Mouse (Mus musculus) embryonic facial prominence, embryonic 14.5 days (tissue): ENCODE data around the gene Upf1. TPM values are rescaled to one million over a fixed set of nuclear protein-coding genes. Genes with fewer than 3 reads are reported as not detected.
A peak's percentile ranks its signal among the peaks of the same experiment; 100 is the strongest.

Source experiments
- ATAC-seq: fragments of 200-750 bp; cut with Nextera tagmentation; 2 replicates; pipeline ENCODE4 v1.8.0; 2017; ENCODE audit warnings: low read depth, moderate number of reproducible peaks, moderate TSS enrichment
- DNase-seq: peaks from one replicate; pipeline ENCODE4 v3.0.0-alpha.2; 2015; ENCODE audit warnings: low spot score
- H3K27ac ChIP-seq: fragments of 300-500 bp; sonication (generic); replicated peaks from 2 replicates; pipeline ENCODE4 v1.5.1; 2014; ENCODE audit warnings: low read depth, mild to moderate bottlenecking, low read length, moderate library complexity
- H3K27me3 ChIP-seq: fragments of 300-500 bp; sonication (generic); replicated peaks from 2 replicates; pipeline ENCODE4 v1.6.1; 2014; ENCODE audit warnings: low read length; ENCODE audit not compliant: control insufficient read depth, insufficient read depth
- H3K36me3 ChIP-seq: fragments of 300-500 bp; sonication (generic); 2 replicates; pipeline ENCODE4 v1.6.1; 2014; ENCODE audit warnings: low read length, mixed read lengths; ENCODE audit not compliant: control insufficient read depth, insufficient read depth
- H3K4me1 ChIP-seq: fragments of 300-500 bp; sonication (generic); 2 replicates; pipeline ENCODE4 v1.6.1; 2014; ENCODE audit warnings: antibody characterized with exemption, low read length; ENCODE audit not compliant: control insufficient read depth, insufficient read depth
- H3K4me2 ChIP-seq: fragments of 300-500 bp; sonication (generic); 2 replicates; pipeline ENCODE4 v1.6.1; 2014; ENCODE audit warnings: low read depth, mild to moderate bottlenecking, low read length, moderate library complexity, mixed read lengths
- H3K4me3 ChIP-seq: fragments of 300-500 bp; sonication (generic); 2 replicates; pipeline ENCODE4 v1.5.1; 2014; ENCODE audit warnings: low read depth, mild to moderate bottlenecking, low read length
- H3K9ac ChIP-seq: fragments of 300-500 bp; sonication (generic); 2 replicates; pipeline ENCODE4 v1.6.1; 2014; ENCODE audit warnings: low read depth, mild to moderate bottlenecking, low read length, moderate library complexity, mixed read lengths
- H3K9me3 ChIP-seq: fragments of 300-500 bp; sonication (generic); 2 replicates; pipeline ENCODE4 v1.6.1; 2016; ENCODE audit warnings: low read length; ENCODE audit not compliant: control insufficient read depth
- WGBS: fragments of 180-500 bp; shearing (Covaris S2); extraction: QIAGEN DNeasy Blood & Tissue Kit; methylation state at CpG from one replicate; pipeline ENCODE4 v1.1.7; 2014; 5-methylcytosine and 5-hydroxymethylcytosine counted together
- polyA plus RNA-seq: library from polyadenylated mRNA; unstranded; fragments of >200 nt; fragmentation: Nextera tagmentation; extraction: Ambion mirVana; gene quantifications from 2 replicates; pipeline ENCODE4 v1.2.1, GENCODE M21; 2014

The Upf1 gene
- polyA plus RNA-seq, result 18.9 and 19.1 TPM in 2 replicates

- H3K9me3 ChIP-seq, result no peaks in the 10 kb centered on the region
- under 1% methylated on average over 23 of the region's 69 CpGs for WGBS
- ATAC-seq, result peak; percentile 93
- peak; percentile 99 for DNase-seq
- H3K4me2 ChIP-seq, result peak within 1 kb of the TSS; percentile 100
- H3K4me1 ChIP-seq, result peaks cover 26% of the 10 kb centered on the region
- H3K27ac ChIP-seq, result peak within 1 kb of the TSS; percentile 86
- H3K9ac ChIP-seq, result peak within 1 kb of the TSS; percentile 98
- H3K27me3 ChIP-seq, result no peaks in the 10 kb centered on the region
- H3K4me3 ChIP-seq, result peak within 1 kb of the TSS; percentile 100
- peaks cover 12% of the 10 kb centered on the region for H3K36me3 ChIP-seq
Observed at GRCm38 (mm10) chr8:70353194-70353817, at the start of gene Upf1. Gene Upf1 (minus strand): TSS chr8:70353278.

- DNase-seq, result no peak
- 83% methylated on average over 16 of the region's 16 CpGs for WGBS
- ATAC-seq, result no peak
- Histone ChIP-seq H3K27me3 (no peaks in the 10 kb centered on the region), H3K9me3 (no peaks in the 10 kb centered on the region), H3K4me2 (no peak overlapping the region), H3K4me3 (no peak overlapping the region), H3K9ac (no peak overlapping the region), H3K36me3 (peaks cover 21% of the 10 kb centered on the region), H3K27ac (no peak overlapping the region), H3K4me1 (no peaks in the 10 kb centered on the region)
Observed at GRCm38 (mm10) chr8:70397611-70398563, 44.8 kb upstream of the Upf1 start.

- Histone ChIP-seq H3K4me1 (no peaks in the 10 kb centered on the region), H3K27me3 (no peaks in the 10 kb centered on the region), H3K9me3 (no peaks in the 10 kb centered on the region), H3K36me3 (peaks cover 34% of the 10 kb centered on the region), H3K9ac (0 out of 2 replicates have a peak overlapping the region, but pooled peaks have one; percentile 45), H3K4me2 (no peak overlapping the region), H3K4me3 (no peak overlapping the region), H3K27ac (0 out of 2 replicates have a peak overlapping the region, but pooled peaks have one; percentile 10)
- DNase-seq, result no peak
- no peak for ATAC-seq
- 71% methylated on average over 5 of the region's 5 CpGs for WGBS
Observed at GRCm38 (mm10) chr8:70396184-70396583, 43.1 kb upstream of the Upf1 start.

- Histone ChIP-seq H3K9ac (no peak overlapping the region), H3K36me3 (peaks cover 39% of the 10 kb centered on the region), H3K4me1 (no peaks in the 10 kb centered on the region), H3K27me3 (no peaks in the 10 kb centered on the region), H3K4me2 (no peak overlapping the region), H3K9me3 (no peaks in the 10 kb centered on the region), H3K27ac (0 out of 2 replicates have a peak overlapping the region, but pooled peaks have one; percentile 10), H3K4me3 (no peak overlapping the region)
- ATAC-seq, result no peak
- DNase-seq, result no peak
- WGBS, result 81% methylated on average over 5 of the region's 5 CpGs
Observed at GRCm38 (mm10) chr8:70395649-70396048, 42.6 kb upstream of the Upf1 start.

GRCm38 (mm10) chr8:70394269-70394998, 41.4 kb upstream of the Upf1 start:
- no peak overlapping the region for H3K4me3 ChIP-seq
- peaks cover 38% of the 10 kb centered on the region for H3K36me3 ChIP-seq
- ATAC-seq (peak; percentile 38), DNase-seq (no peak)
- no peaks in the 10 kb centered on the region for H3K27me3 ChIP-seq
- H3K9me3 ChIP-seq, result no peaks in the 10 kb centered on the region
- no peak overlapping the region for H3K4me2 ChIP-seq
- WGBS, result 67% methylated on average over 8 of the region's 8 CpGs
- no peak overlapping the region for H3K9ac ChIP-seq
- no peak overlapping the region for H3K27ac ChIP-seq
- no peaks in the 10 kb centered on the region for H3K4me1 ChIP-seq

GRCm38 (mm10) chr8:70393087-70393486, 40.0 kb upstream of the Upf1 start:
- Histone ChIP-seq H3K36me3 (peaks cover 48% of the 10 kb centered on the region), H3K4me3 (no peak overlapping the region), H3K9me3 (no peaks in the 10 kb centered on the region), H3K4me2 (no peak overlapping the region), H3K4me1 (no peaks in the 10 kb centered on the region), H3K27ac (no peak overlapping the region), H3K27me3 (no peaks in the 10 kb centered on the region), H3K9ac (no peak overlapping the region)
- ATAC-seq (no peak), DNase-seq (no peak)
- WGBS, result 85% methylated on average over 5 of the region's 5 CpGs

- Histone ChIP-seq H3K36me3 (peaks cover 76% of the 10 kb centered on the region), H3K9me3 (no peaks in the 10 kb centered on the region), H3K4me1 (no peaks in the 10 kb centered on the region), H3K4me3 (no peak overlapping the region), H3K27ac (no peak overlapping the region), H3K4me2 (no peak overlapping the region), H3K9ac (no peak overlapping the region), H3K27me3 (no peaks in the 10 kb centered on the region)
- DNase-seq (no peak), ATAC-seq (no peak)
- 97% methylated on average over 2 of the region's 2 CpGs for WGBS
Observed at GRCm38 (mm10) chr8:70389678-70390077, 36.6 kb upstream of the Upf1 start.

- ATAC-seq, result peak; percentile 75
Observed at GRCm38 (mm10) chr8:70383287-70383686, 30.2 kb upstream of the Upf1 start.

More at GRCm38 (mm10) chr8:70383287-70383686, 30.2 kb upstream of the Upf1 start:
- H3K4me2 ChIP-seq, result no peak overlapping the region
- peaks cover 8% of the 10 kb centered on the region for H3K27me3 ChIP-seq
- H3K27ac ChIP-seq, result no peak overlapping the region
- peak; percentile 72 for DNase-seq
- H3K36me3 ChIP-seq, result peaks cover 38% of the 10 kb centered on the region
- WGBS, result 51% methylated on average over 3 of the region's 3 CpGs
- no peaks in the 10 kb centered on the region for H3K9me3 ChIP-seq
- H3K4me1 ChIP-seq, result no peaks in the 10 kb centered on the region
- no peak overlapping the region for H3K9ac ChIP-seq
- H3K4me3 ChIP-seq, result no peak overlapping the region
